Mouse (Mus musculus) kidney, adult 2 months (tissue): Measurements from ENCODE around the gene Vmn2r68. TPM values are rescaled to one million over a fixed set of nuclear protein-coding genes. Genes with fewer than 3 reads are reported as not detected.

Source experiments
- DNase-seq: peaks from one replicate; pipeline ENCODE4 v3.0.0; 2021
- H3K27ac ChIP-seq: fragments of 200-500 bp; 2 replicates; pipeline ENCODE4 v1.5.1; 2012; ENCODE audit warnings: low read depth, low read length, control low read depth, inconsistent platforms; ENCODE audit not compliant: insufficient read depth
- H3K27me3 ChIP-seq: fragments of 200-500 bp; replicated peaks from 2 replicates; pipeline ENCODE4 v1.6.1; 2012; ENCODE audit warnings: mild to moderate bottlenecking, moderate library complexity, low read length, inconsistent platforms; ENCODE audit not compliant: control insufficient read depth, insufficient read depth
- H3K36me3 ChIP-seq: fragments of 200-500 bp; 2 replicates; pipeline ENCODE4 v1.6.1; 2012; ENCODE audit warnings: mild to moderate bottlenecking, moderate library complexity, low read length, inconsistent platforms; ENCODE audit not compliant: control insufficient read depth, insufficient read depth
- H3K4me1 ChIP-seq: fragments of 200-500 bp; 2 replicates; pipeline ENCODE4 v1.6.1; 2011; ENCODE audit warnings: low read length; ENCODE audit not compliant: control insufficient read depth, insufficient read depth
- H3K4me3 ChIP-seq: fragments of 200-500 bp; 2 replicates; pipeline ENCODE4 v1.5.1; 2011; ENCODE audit warnings: mild to moderate bottlenecking, low read depth, low read length, control low read depth; ENCODE audit not compliant: insufficient read depth
- CTCF ChIP-seq: fragments of 200-500 bp; conservative IDR thresholded peaks from 2 replicates; pipeline ENCODE4 v1.5.1; 2011; ENCODE audit warnings: low read depth, mild to moderate bottlenecking, control low read depth, low read length, moderate library complexity, mixed read lengths; ENCODE audit not compliant: insufficient read depth, insufficient read length
- POLR2A ChIP-seq: fragments of 200-500 bp; IDR thresholded peaks from one replicate; pipeline ENCODE4 v1.6.1; 2011; ENCODE audit warnings: low read depth, low read length, control low read depth
- polyA plus RNA-seq: library from polyadenylated mRNA; depleted of rRNA; stranded (reverse); fragments of >200 nt; gene quantifications from 2 replicates; pipeline ENCODE4 v1.2.3, GENCODE M21; 2012; rRNA removed

The Vmn2r68 gene
- not detected in 2 replicates for polyA plus RNA-seq

DNA sequence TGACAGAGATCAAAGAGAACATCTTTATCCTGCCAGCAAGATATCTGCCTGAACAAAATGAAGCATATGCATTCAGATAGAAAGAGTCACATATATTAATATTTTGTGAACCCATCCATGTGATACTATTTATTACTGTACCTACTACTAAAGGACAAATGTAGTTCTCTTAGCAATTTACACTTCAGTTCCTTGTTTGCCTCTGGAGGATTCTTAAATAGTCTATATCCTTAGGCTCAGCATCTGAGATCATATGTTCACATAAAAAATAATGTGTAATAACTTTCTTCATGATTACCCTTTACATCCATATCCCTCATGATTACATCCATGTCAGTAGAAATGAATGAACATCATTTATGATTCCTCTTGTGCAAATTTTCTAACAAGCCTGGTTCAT lies at the start of gene Vmn2r68:
Gene Vmn2r68, minus strand, starts transcription at position 101 of the 400 bp plus-strand sequence.
- Histone ChIP-seq H3K4me1 (no peaks in the 10 kb centered on the region), H3K27me3 (no peaks in the 10 kb centered on the region), H3K4me3 (no peak within 1 kb of the TSS), H3K27ac (no peak within 1 kb of the TSS), H3K36me3 (no peaks in the 10 kb centered on the region)
- no peak for DNase-seq
- TF ChIP-seq POLR2A (no peak), CTCF (no peak)

Other genes starting within 250 kb of the Vmn2r68 start
- gene Vmn2r66, start 225.5 kb downstream of the Vmn2r68 start, polyA plus RNA-seq, result not detected in 2 replicates
- gene Vmn2r67, start 81.8 kb downstream of the Vmn2r68 start, polyA plus RNA-seq, result not detected in 2 replicates
- gene Vmn2r69, start 178.1 kb upstream of the Vmn2r68 start, polyA plus RNA-seq, result not detected in 2 replicates